Mouse (Mus musculus): ENCODE results near the gene Fh1. TPM values are rescaled to one million over a fixed set of nuclear protein-coding genes. Genes with fewer than 3 reads are reported as not detected.

The Fh1 gene
- polyA plus RNA-seq (2012; rRNA removed; ENCODE audit: low replicate concordance), result 9.0 and 12.3 TPM in 2 replicates

GRCm38 (mm10) chr1:175625257-175625879, at the start of gene Fh1:
Fh1 (minus strand) TSS chr1:175625635.

GRCm38 (mm10) chr1:175619814-175620431, 5.5 kb downstream of the Fh1 start, which contains the start of gene Kmo:
Kmo (plus strand) TSS chr1:175620381.

Other genes starting within 250 kb of the Fh1 start
- 0.07 and 0.11 TPM in 2 replicates for gene Rgs7, start 133.1 kb downstream of the Fh1 start, polyA plus RNA-seq (2012; rRNA removed; ENCODE audit: low replicate concordance)
- gene Kmo, start 5.3 kb downstream of the Fh1 start, polyA plus RNA-seq (2012; rRNA removed; ENCODE audit: low replicate concordance), result 0.19 and 0.32 TPM in 2 replicates
- 0.91 and 4.0 TPM in 2 replicates for gene Opn3, start 67.1 kb upstream of the Fh1 start, polyA plus RNA-seq (2012; rRNA removed; ENCODE audit: low replicate concordance)
- 16.9 and 40.2 TPM in 2 replicates for gene Chml, start 67.3 kb upstream of the Fh1 start, polyA plus RNA-seq (2012; rRNA removed; ENCODE audit: low replicate concordance)
- not detected in 2 replicates for gene Wdr64, start 73.0 kb upstream of the Fh1 start, polyA plus RNA-seq (2012; rRNA removed; ENCODE audit: low replicate concordance)